Mouse (Mus musculus): ENCODE results near the gene Vti1a.

- TF ChIP-seq EP300 (IDR thresholded peaks at IDR 0.05; ENCODE audit: insufficient read depth, low read depth, low read length) (no peak), CTCF (IDR thresholded peaks at IDR 0.05; ENCODE audit: low read depth, low read length) (no peak), POLR2A (IDR thresholded peaks at IDR 0.05; ENCODE audit: insufficient read depth, low read length) (no peak)
These were observed 95.3 kb downstream of the Vti1a start for GRCm38 (mm10) chr19:55411415-55411814.
